Mouse (Mus musculus): ENCODE results near the gene Got2. TPM values are rescaled to one million over a fixed set of nuclear protein-coding genes. Genes with fewer than 3 reads are reported as not detected.

The Got2 gene
- polyA plus RNA-seq, 1 experiment from 2014 or later, result 199 TPM

GRCm38 (mm10) chr8:95816044-95816708, 72.2 kb downstream of the Got2 start:
- Histone ChIP-seq H3K27me3 (no peaks in the 10 kb centered on the region), H3K36me3 (no peaks in the 10 kb centered on the region), H3K9me3 (replicated peaks) (no peaks in the 10 kb centered on the region), H3K4me1 (replicated peaks) (0 out of 2 replicates have a peak, but pooled peaks cover 8% of the 10 kb centered on the region), H3K4me2 (no peak overlapping the region), H3K27ac (no peak overlapping the region), H3K9ac (no peak overlapping the region), H3K4me3 (replicated peaks) (no peak overlapping the region)
- ATAC-seq (ENCODE audit: low read depth) (no peak), DNase-seq (no peak)
- 58% methylated on average over 6 of the region's 6 CpGs for WGBS (ENCODE audit: insufficient replicate concordance)

Other genes starting within 250 kb of the Got2 start
- 1.6 and 1.7 TPM in 2 replicates for gene Ndrg4, start 211.6 kb downstream of the Got2 start, polyA plus RNA-seq (2015; fragmentation: Nextera tagmentation; extraction: Ambion mirVana)
- gene Setd6, start 172.7 kb downstream of the Got2 start, polyA plus RNA-seq (2015; fragmentation: Nextera tagmentation; extraction: Ambion mirVana), result 22.8 and 23.1 TPM in 2 replicates
- gene Cnot1, start 81.1 kb downstream of the Got2 start, polyA plus RNA-seq (2015; fragmentation: Nextera tagmentation; extraction: Ambion mirVana), result 24.5 and 30.6 TPM in 2 replicates
- gene Sap18b, start 63.2 kb downstream of the Got2 start, polyA plus RNA-seq (2015; fragmentation: Nextera tagmentation; extraction: Ambion mirVana), result 295 and 356 TPM in 2 replicates
- gene Slc38a7, start 35.0 kb downstream of the Got2 start, polyA plus RNA-seq (2015; fragmentation: Nextera tagmentation; extraction: Ambion mirVana), result 7.1 and 9.1 TPM in 2 replicates